Mouse (Mus musculus): Measurements from ENCODE around the gene Lrrc61. TPM values are rescaled to one million over a fixed set of nuclear protein-coding genes. Genes with fewer than 3 reads are reported as not detected.
A peak's percentile ranks its signal among the peaks of the same experiment; 100 is the strongest.

Gene Lrrc61
- polyA plus RNA-seq, 1 experiment from 2014 or later = 7.6 TPM

DNA sequence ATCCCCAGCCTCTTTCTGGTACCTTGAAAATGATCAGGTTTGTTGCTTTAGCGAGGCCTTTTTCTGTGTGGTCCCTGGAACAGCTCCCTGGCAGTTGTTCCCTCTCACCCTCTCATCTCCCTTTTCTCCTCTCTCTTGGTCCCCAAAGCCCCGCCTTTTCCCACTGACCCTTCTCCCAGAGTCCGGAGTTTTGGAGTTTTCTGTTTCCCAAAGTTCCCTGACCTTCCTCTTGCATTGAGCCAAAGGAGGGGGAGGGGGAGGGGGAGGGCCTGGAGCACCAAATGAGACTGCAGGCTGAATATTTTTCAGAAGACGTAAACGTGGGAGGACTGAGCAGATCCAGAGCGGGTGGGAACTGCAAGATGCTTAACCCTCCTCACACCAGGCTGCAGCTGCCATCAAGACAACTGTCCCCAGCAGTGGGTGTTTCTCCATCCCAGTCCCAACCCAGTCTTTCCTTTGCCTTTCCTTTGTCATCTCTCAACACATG lies 18.0 kb downstream of the Lrrc61 start, which contains the start of gene Rarres2:
Rarres2 (minus strand) TSS at position 218 of the 490 bp plus-strand sequence.
- Histone ChIP-seq H3K27me3 (replicated peaks) (no peaks in the 10 kb centered on the region), H3K36me3 (no peaks in the 10 kb centered on the region), H3K27ac (replicated peaks) (peak within 1 kb of the TSS; percentile 83), H3K9ac (peak within 1 kb of the TSS; percentile 52), H3K4me3 (peak within 1 kb of the TSS; percentile 13; the same call in 1 of the 2 replicates), H3K9me3 (no peaks in the 10 kb centered on the region), H3K4me1 (peaks cover 53% of the 10 kb centered on the region), H3K4me2 (peak within 1 kb of the TSS; percentile 49)
- WGBS = 19% methylated on average over 6 of the region's 6 CpGs
- no peak for ATAC-seq (ENCODE audit: extremely low read depth, insufficient number of reproducible peaks, low FRiP score, low TSS enrichment)

DNA sequence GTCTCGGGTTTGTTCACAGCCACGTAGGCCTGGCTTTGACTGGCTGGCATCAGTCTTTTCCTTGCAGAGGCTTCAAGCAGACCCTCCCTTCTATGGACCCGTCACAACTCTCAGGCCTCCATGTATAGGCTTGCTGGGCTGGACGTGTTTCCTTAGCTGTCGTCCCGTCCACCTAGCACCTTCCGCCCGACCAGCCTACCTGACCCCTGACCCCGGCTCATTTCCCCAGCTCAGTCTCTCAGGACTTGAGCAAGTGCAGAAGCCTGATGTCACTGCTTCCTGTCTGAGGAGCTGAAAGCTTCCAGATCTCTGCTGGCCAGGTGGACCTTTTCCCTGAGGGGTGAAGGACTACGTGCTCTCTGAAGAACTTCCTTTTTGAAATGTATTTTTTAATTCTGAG lies 18.7 kb downstream of the Lrrc61 start:
- Histone ChIP-seq H3K4me3 (no peak overlapping the region), H3K27me3 (replicated peaks) (no peaks in the 10 kb centered on the region), H3K27ac (replicated peaks) (peak overlapping the region; percentile 83), H3K9ac (peak overlapping the region; percentile 52), H3K4me1 (peaks cover 48% of the 10 kb centered on the region), H3K36me3 (no peaks in the 10 kb centered on the region), H3K9me3 (no peaks in the 10 kb centered on the region), H3K4me2 (no peak overlapping the region; the same call in 1 of the 2 replicates)
- ATAC-seq (ENCODE audit: extremely low read depth, insufficient number of reproducible peaks, low FRiP score, low TSS enrichment) = no peak
- 23% methylated on average over 10 of the region's 10 CpGs for WGBS

DNA sequence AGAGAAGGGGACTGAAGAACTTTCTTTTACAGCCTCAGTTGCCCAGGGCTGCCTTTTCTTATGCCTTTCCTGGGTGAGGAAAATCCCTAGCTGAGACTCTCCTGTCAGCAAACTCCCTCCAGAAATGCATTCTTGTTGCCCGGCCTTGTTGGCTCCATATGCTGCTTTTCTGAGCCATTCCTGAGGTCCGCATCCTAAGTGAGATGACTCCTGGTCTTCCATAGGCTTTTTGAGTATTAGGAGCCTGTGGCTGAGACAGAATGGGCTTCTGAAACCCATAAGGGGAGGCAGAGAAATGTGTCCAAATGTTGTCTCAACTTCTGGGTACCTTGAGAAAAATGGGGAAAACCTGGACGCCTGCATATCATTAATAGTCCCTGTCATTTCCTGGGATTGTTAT lies 19.4 kb downstream of the Lrrc61 start:
- no peaks in the 10 kb centered on the region for H3K9me3 ChIP-seq
- WGBS = 42% methylated on average over 3 of the region's 3 CpGs
- H3K4me2 ChIP-seq = no peak overlapping the region
- peak overlapping the region; percentile 68 for H3K27ac ChIP-seq (replicated peaks)
- H3K4me1 ChIP-seq = peaks cover 48% of the 10 kb centered on the region
- H3K36me3 ChIP-seq = no peaks in the 10 kb centered on the region
- H3K4me3 ChIP-seq = no peak overlapping the region
- H3K9ac ChIP-seq = no peak overlapping the region
- ATAC-seq (ENCODE audit: extremely low read depth, insufficient number of reproducible peaks, low FRiP score, low TSS enrichment) = no peak
- no peaks in the 10 kb centered on the region for H3K27me3 ChIP-seq (replicated peaks)

DNA sequence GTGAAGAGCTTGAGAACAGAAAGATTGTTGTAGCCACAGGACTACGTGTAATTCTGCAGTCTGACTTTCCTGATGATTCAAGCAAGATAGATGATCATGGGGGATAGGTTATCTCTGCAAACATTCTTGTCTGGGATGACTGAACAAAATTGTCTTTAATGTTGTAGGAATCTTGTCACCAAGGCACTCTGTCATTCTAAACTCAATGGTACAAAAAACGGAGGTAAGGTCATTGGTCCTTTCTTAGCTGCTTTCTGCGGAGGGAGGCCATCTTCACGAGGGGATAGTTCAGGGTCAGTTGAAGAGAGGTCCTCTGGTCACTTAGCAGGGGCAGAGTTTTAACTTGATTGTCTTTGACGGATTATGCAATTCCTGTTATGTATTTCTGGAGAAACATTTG lies 24.1 kb downstream of the Lrrc61 start:
- H3K27ac ChIP-seq (replicated peaks) = peak overlapping the region; percentile 86
- H3K36me3 ChIP-seq = no peaks in the 10 kb centered on the region
- ATAC-seq (ENCODE audit: extremely low read depth, insufficient number of reproducible peaks, low FRiP score, low TSS enrichment) = no peak
- H3K9me3 ChIP-seq = no peaks in the 10 kb centered on the region
- H3K4me3 ChIP-seq = no peak overlapping the region
- H3K9ac ChIP-seq = no peak overlapping the region
- H3K27me3 ChIP-seq (replicated peaks) = no peaks in the 10 kb centered on the region
- WGBS = 43% methylated on average over 5 of the region's 5 CpGs
- peaks cover 43% of the 10 kb centered on the region for H3K4me1 ChIP-seq
- H3K4me2 ChIP-seq = no peak overlapping the region

DNA sequence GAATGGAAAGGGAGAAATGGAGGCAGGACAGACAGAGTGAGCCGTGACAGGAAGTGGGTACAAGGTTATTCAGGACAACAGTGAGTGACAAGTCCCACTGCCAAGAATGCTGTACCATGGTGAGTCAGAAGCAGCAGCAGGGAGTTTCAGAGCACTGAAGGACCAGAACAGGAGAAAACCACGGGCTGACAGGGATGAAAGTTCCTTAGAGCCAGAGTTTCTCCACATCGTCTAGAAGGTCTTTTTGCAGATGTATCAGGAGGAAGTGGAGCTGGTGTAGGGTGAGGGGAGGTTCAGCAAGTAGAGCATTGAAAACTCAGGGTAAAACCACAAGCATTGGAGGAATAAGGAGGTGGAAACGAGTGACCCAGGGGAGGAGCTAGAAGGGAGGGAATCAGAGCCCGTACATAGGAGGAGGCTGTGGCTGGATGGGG lies 24.6 kb downstream of the Lrrc61 start:
- H3K4me1 ChIP-seq = peaks cover 38% of the 10 kb centered on the region
- no peaks in the 10 kb centered on the region for H3K9me3 ChIP-seq
- ATAC-seq (ENCODE audit: extremely low read depth, insufficient number of reproducible peaks, low FRiP score, low TSS enrichment) = no peak
- WGBS = 10% methylated on average over 5 of the region's 5 CpGs
- peak overlapping the region; percentile 51 for H3K4me2 ChIP-seq
- peak overlapping the region; percentile 67 for H3K9ac ChIP-seq
- H3K27ac ChIP-seq (replicated peaks) = peak overlapping the region; percentile 86
- no peaks in the 10 kb centered on the region for H3K36me3 ChIP-seq
- H3K4me3 ChIP-seq = 0 out of 2 replicates have a peak overlapping the region, but pooled peaks have one; percentile 18
- no peaks in the 10 kb centered on the region for H3K27me3 ChIP-seq (replicated peaks)

DNA sequence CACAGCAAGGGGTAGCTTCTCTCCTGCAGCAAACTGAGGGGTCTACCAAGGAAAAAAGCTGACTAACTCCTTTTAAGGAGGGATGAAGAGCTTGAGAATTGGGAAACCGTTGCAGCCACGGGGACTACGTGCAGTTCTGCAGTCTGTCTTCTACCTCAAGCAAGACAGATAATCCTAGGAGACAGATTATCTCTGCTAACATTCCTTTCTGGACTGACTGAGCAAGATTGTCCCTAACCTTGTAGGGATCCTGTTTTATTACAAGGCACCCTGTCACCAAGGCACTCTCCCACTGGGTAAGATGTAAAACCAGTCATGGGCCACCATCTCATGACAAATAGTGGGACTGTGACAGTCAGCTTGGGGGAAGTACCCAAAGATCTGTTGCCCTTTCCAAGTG lies 26.7 kb downstream of the Lrrc61 start:
- Histone ChIP-seq H3K27ac (replicated peaks) (peak overlapping the region; percentile 37), H3K9me3 (no peaks in the 10 kb centered on the region), H3K36me3 (no peaks in the 10 kb centered on the region), H3K4me3 (no peak overlapping the region), H3K9ac (no peak overlapping the region), H3K27me3 (replicated peaks) (no peaks in the 10 kb centered on the region), H3K4me1 (peaks cover 37% of the 10 kb centered on the region), H3K4me2 (no peak overlapping the region)
- WGBS = 8% methylated on average over 3 of the region's 3 CpGs
- no peak for ATAC-seq (ENCODE audit: extremely low read depth, insufficient number of reproducible peaks, low FRiP score, low TSS enrichment)

DNA sequence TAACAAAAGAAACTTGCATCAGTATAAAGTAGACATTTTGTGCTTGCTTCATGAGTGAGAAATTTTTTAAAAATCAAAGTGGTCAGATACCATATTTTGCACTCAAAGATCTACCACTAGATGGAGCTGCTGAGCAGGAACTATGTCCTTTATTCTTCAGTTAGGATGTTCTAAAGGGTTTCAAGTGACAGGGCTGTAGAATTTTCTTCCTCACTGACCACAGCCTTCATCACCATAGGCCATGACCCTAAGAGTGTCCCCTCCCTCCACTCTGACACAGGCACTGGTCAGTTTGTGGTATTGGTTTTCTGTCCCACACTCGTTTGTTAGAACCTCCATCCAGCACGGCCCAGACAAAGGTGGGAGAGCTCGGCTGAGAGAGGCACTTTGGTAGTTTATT lies 27.4 kb downstream of the Lrrc61 start:
- Histone ChIP-seq H3K4me2 (no peak overlapping the region), H3K9ac (no peak overlapping the region), H3K27me3 (replicated peaks) (no peaks in the 10 kb centered on the region), H3K9me3 (no peaks in the 10 kb centered on the region), H3K36me3 (no peaks in the 10 kb centered on the region), H3K4me3 (no peak overlapping the region), H3K27ac (replicated peaks) (0 out of 2 replicates have a peak overlapping the region, but pooled peaks have one; percentile 32), H3K4me1 (peaks cover 37% of the 10 kb centered on the region)
- ATAC-seq (ENCODE audit: extremely low read depth, insufficient number of reproducible peaks, low FRiP score, low TSS enrichment) = no peak
- 64% methylated on average over 3 of the region's 3 CpGs for WGBS

DNA sequence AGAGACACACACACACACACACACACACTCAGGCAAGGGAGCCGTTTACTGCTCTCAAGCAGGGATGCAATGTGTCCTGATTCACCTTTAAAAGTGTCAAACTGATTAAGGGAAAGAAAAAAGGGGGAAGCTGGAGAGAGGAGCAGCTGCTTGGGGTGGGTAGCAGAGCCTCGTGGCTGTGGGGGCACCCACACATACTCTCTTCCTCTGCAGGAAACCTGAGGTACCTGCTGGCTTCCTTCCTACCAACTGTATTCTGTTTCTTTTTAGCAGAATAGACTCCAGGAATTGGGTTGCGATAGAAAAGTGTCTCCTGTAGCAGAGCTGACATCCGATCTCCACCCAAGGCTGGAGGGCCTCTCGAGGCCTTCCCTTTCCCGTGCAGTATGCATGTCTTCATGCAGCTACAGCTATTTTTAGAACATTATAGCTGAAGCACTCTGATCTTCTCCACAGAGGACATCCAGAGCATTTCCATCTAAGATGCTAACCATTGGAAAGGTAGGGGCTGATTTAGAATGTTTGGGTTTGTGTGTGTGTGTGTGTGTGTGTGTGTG lies 34.7 kb downstream of the Lrrc61 start, which contains the start of gene Gm45021:
Gm45021 (plus strand) TSS at position 417 of the 557 bp plus-strand sequence.
- Histone ChIP-seq H3K36me3 (no peaks in the 10 kb centered on the region), H3K27me3 (replicated peaks) (no peaks in the 10 kb centered on the region), H3K9ac (peak within 1 kb of the TSS; percentile 53), H3K4me3 (no peak within 1 kb of the TSS), H3K4me2 (peak within 1 kb of the TSS; percentile 32), H3K27ac (replicated peaks) (peak within 1 kb of the TSS; percentile 83), H3K4me1 (peaks cover 21% of the 10 kb centered on the region), H3K9me3 (no peaks in the 10 kb centered on the region)
- 22% methylated on average over 6 of the region's 6 CpGs for WGBS
- no peak for ATAC-seq (ENCODE audit: extremely low read depth, insufficient number of reproducible peaks, low FRiP score, low TSS enrichment)

DNA sequence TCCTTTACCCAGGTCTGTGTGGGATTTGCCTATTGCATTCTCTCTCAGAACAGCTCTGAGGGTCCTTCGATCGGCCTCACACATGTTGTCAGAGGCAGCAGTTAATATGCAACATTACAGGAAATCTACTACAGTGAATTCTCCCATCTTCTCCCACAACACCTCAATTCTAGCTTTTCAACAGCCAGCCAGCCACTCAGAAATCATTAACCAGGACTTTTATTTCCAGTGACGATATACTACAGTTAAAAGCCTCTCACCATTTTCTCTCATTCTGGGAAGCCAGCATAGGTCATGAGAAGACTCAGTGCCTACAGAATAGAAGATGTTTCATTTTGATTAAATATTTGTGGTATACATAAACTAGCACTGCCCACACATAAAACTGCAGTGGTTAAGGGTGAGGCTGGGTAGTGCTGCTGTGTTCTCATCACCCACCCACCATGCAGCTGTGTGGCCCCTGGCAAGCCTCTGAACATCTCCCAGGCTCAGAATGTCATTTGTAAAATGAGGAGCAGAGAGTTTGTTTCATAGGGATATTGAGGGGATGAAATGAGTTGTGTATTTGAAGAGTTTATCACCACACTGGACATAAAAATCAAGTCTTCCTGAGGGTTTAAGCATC lies 36.7 kb downstream of the Lrrc61 start:
- no peak for ATAC-seq (ENCODE audit: extremely low read depth, insufficient number of reproducible peaks, low FRiP score, low TSS enrichment)
- Histone ChIP-seq H3K9me3 (peaks cover 12% of the 10 kb centered on the region), H3K27ac (replicated peaks) (no peak overlapping the region), H3K4me1 (peaks cover 35% of the 10 kb centered on the region), H3K27me3 (replicated peaks) (no peaks in the 10 kb centered on the region), H3K36me3 (peaks cover 14% of the 10 kb centered on the region), H3K4me3 (no peak overlapping the region), H3K9ac (no peak overlapping the region), H3K4me2 (no peak overlapping the region)
- WGBS = 82% methylated on average over 3 of the region's 3 CpGs

DNA sequence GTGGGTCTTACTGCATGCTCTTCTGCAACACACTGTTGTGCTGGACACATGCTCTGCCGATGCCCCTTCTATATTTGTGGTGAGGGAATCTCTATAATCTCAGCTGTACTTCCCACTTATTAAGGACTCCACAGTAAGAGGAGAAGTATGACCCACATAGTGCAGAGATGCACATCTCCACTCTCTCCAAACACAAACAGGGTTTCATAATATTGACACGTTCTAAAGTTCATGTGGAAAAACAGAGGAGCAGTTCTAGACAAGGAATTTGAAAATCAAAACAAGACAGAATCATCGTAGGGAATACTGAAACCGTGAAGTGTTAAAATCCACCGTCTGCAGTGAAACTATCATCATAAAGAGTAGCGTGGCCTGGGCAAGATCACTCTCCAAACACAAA lies 37.3 kb downstream of the Lrrc61 start:
- H3K4me3 ChIP-seq = no peak overlapping the region
- H3K9ac ChIP-seq = no peak overlapping the region
- no peak overlapping the region for H3K4me2 ChIP-seq
- H3K36me3 ChIP-seq = peaks cover 19% of the 10 kb centered on the region
- H3K4me1 ChIP-seq = peaks cover 35% of the 10 kb centered on the region
- no peak overlapping the region for H3K27ac ChIP-seq (replicated peaks)
- H3K9me3 ChIP-seq = peaks cover 17% of the 10 kb centered on the region
- H3K27me3 ChIP-seq (replicated peaks) = no peaks in the 10 kb centered on the region
- ATAC-seq (ENCODE audit: extremely low read depth, insufficient number of reproducible peaks, low FRiP score, low TSS enrichment) = no peak
- WGBS = 81% methylated on average over 6 of the region's 6 CpGs

DNA sequence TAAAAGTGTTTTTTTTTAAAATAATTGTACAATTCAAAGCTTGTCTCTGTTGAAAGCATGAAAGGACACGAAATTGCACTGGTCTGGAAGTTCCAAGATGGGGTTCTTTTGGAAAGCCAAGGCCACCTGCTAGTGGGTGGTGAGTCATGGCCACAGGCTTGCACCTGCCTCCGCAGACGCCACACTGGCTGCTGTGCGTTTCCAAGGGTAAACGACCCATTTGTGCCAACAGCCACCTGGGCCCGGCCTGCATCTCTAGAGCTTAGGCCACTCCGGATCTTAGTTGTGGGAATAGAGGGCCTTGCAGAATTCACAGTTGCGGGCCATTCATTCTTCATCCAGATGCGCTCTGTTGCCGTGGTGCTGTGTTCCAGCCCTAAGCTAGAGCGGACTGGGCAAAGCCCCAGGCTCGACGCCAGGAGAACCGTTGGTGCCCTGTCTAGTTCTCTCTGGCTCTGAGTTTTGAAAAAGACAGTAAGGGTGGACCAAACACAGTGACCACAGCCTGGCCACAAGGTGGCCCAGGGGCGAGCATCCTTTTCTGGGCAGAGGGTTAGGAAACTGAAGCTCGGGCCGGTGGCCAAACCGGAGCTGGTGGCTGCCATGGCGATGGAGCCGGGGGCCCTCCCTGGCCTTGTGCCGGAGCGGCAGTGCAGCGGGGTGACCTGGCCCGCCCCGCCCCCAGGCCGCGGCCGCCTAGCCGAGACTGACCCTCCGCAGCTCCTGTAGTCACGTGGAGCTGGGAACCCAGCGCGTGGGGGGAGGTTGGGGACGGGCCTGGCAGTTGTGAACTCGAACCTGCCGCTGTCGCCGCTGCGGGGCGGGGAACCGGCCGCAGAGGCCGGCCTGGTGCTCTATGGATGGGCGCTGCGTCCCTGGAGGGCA lies 38.8 kb downstream of the Lrrc61 start, which contains the start of the genes Repin1 and Gm44965:
Repin1 (plus strand) TSS at position 726 of the 885 bp plus-strand sequence.
Gm44965 (plus strand) TSS at position 784 of the 885 bp plus-strand sequence.
- Histone ChIP-seq H3K9me3 (peaks cover 31% of the 10 kb centered on the region), H3K4me2 (peak within 1 kb of the TSS; percentile 80), H3K27me3 (replicated peaks) (no peaks in the 10 kb centered on the region), H3K36me3 (peaks cover 34% of the 10 kb centered on the region), H3K9ac (peak within 1 kb of the TSS; percentile 97), H3K4me3 (peak within 1 kb of the TSS; percentile 85), H3K4me1 (peaks cover 35% of the 10 kb centered on the region), H3K27ac (replicated peaks) (peak within 1 kb of the TSS; percentile 91)
- peak; percentile 77 for ATAC-seq (ENCODE audit: extremely low read depth, insufficient number of reproducible peaks, low FRiP score, low TSS enrichment)
- 9% methylated on average over 45 of the region's 45 CpGs for WGBS
